Mouse (Mus musculus) embryonic stem cell, embryonic (primary cell): ENCODE measurements around the gene Cd320.

Experiments used
- CTCF ChIA-PET, 4 experiments: fragments of 300-600 bp in 2 of 4; fragments of 350-600 bp in 2 of 4; sonication (Branson Sonifier 250); formaldehyde crosslinking; loops; one replicate each; lab custom pipeline; 2022; ENCODE audit warnings: inconsistent platforms in 2 of 4; lab: Charles Lee
- POLR2A ChIA-PET, 4 experiments: fragments of 300-600 bp in 2 of 4; fragments of 350-600 bp in 2 of 4; sonication (Branson Sonifier 250); formaldehyde crosslinking; loops; one replicate each; lab custom pipeline; 2022; ENCODE audit warnings: antibody characterized with exemption in 4 of 4, inconsistent platforms in 1 of 4; lab: Charles Lee

Cd320 gene

DNA sequence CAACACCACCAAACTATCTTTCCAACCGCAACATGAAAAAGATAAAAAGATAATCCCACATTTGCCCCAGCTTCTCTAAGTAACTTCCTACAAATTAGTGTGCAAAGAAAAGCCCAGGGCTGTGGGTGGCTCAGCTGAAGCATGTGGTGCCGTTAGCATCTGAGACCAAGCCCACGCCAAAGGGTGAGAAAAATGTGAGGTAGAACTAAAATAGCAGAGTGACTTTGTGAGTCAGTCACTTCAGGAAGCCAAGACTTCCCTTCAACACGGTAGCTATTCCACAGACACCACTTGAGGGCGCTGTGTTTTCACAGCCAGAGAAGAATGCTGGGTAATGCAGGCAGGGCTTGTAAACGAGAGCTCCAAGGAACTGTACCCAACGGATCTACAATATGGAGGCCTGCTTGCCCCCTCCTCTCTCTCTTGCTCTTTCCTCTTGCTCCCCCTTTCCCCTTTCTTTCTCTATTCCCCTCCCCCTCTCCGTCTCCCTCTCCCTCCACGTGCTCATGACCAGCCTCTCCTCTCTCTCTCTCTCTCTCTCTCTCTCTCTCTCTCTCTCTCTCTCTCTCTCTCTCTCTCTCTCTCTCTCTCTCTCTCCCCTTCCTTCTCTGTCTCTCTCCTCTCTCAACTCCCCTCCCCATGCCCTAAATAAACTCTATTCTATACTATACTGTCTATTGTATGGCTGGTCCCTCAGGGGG is 22.6 kb downstream of the Cd320 start:
- ChIA-PET POLR2A (interaction anchor here in 3 of 4 experiments (0.6 to 2.9 kb wide), 46 partner anchors 9 to 1602 kb away, joined by 3 to 19 read pairs (median 4); partner anchors contain the start of genes Ndufa7 (in 3 of the 3), Rps28 (in 3 of the 3), Daxx (in 2 of the 3) and Rab11b (in 2 of the 3)), CTCF (interaction anchor here (0.5 to 2.0 kb wide), 44 partner anchors 8 to 1478 kb away, joined by 3 to 11 read pairs (median 4); partner anchors contain the start of genes Tapbp (in 2 of the 4), Zbtb22 (in 2 of the 4), B3galt4 (in 1 of the 4) and Cd320 (in 1 of the 4))

DNA sequence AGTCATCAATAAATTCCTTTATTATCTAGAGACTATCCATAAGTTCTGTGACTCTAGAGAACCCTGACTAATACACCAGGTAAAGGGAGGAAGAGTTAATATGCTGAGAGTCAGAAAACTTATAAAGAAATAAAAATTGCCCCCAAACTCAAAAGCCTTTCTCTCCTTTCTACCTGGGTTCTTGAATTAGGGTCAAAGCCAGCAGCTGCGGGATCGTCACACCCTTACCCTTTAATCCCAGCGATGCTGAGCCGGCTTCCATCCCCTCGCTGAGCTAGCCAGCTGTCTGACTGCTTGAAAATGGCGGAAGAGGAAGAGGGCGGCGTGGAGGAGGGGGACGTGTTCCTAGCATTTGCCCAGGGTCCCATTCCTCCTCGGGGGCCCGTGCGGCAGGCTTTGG is 30.6 kb downstream of the Cd320 start, which contains the start of gene Gm7029:
Gene Gm7029 (plus strand): TSS at position 301 of the 400 bp plus-strand sequence.
- POLR2A ChIA-PET = interaction anchor here in 2 of 4 experiments (1.1 to 1.7 kb wide), 2 partner anchors 8 to 55 kb away, joined by 4 to 5 read pairs; no protein-coding TSS in a partner anchor
- CTCF ChIA-PET = interaction anchor here in 1 of 4 experiments (1.9 kb wide), 1 partner anchor 9 kb away, joined by 10 read pairs; no protein-coding TSS in a partner anchor

DNA sequence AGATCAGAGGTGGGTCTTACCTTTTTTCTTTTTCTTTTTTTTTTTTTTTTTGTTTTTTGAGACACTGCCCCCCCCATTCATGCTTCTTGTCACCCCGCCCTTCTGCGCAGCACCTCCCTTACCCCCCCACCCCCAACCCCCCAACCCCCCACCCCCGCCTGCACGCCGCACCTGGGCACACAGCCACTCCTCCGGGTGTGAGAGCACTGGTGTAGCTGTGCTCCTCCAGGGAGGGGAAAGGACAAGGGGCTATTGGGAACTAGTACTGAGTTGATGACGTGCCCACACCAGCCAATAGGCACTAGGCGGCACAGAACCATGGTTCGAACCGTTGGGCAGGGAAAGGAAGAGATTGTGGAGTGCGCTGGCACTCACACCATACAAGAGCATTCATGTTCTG is 31.5 kb downstream of the Cd320 start:
- POLR2A ChIA-PET = interaction anchor here in 3 of 4 experiments (0.6 to 1.7 kb wide), 11 partner anchors 9 to 114 kb away, joined by 3 to 8 read pairs (median 4); partner anchors contain the start of genes Ndufa7 (in 1 of the 3), Rab11b (in 1 of the 3), Rps18 (in 1 of the 3) and Rps28 (in 1 of the 3)
- CTCF ChIA-PET = interaction anchor here in 2 of 4 experiments (0.6 to 1.9 kb wide), 2 partner anchors 9 kb away, joined by 3 to 10 read pairs; no protein-coding TSS in a partner anchor

DNA sequence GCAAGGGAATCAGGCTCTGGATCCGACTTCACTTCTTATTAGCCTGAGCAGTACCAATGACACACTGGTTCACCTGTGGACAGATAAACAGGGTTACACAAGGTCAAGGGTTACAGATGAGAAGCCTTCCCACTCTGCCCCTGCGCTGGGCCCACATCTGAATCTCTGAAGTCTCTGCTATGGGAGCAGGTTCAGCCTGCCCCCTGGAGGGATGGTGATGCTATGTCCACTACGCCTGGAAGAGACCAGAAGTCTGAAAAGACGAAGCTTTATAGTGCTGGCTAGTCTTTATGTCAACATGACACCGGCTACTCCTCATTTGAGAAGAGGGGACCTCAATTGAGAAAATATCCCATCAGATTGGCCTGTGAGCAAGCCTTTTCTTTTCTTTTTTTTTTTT is 32.9 kb downstream of the Cd320 start:
- CTCF ChIA-PET = interaction anchor here in 2 of 4 experiments (0.6 to 1.4 kb wide), 4 partner anchors 10 to 53 kb away, joined by 3 to 11 read pairs (median 4); no protein-coding TSS in a partner anchor
- POLR2A ChIA-PET = interaction anchor here (0.6 to 2.1 kb wide), 7 partner anchors 10 to 115 kb away, joined by 3 to 7 read pairs (median 3); partner anchors contain the start of gene Rab11b (in 1 of the 4)

DNA sequence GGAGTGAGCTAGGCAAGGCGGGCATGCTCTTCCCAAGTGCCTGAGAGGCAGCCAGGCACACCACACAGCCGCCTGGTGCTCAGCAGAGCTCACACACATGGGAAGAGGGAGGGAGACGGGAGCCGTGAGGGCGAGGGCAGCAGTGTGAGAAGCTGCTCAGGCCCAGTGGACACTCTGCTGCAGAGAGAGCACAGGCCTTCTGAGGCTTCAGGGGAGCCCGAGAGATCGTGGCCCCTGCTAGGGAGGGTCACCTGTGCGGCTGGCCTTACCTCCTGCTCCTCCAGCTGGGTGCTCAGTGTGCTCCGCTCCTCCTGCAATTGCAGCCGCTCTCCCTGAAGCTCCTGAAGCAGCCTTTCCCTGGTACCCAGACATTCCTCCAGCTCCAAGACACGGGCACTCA is 41.4 kb downstream of the Cd320 start:
- ChIA-PET POLR2A (interaction anchor here in 2 of 4 experiments (0.6 to 1.0 kb wide), 2 partner anchors 8 to 285 kb away, joined by 3 read pairs; no protein-coding TSS in a partner anchor), CTCF (interaction anchor here in 1 of 4 experiments (1.4 kb wide), 1 partner anchor 41 kb away, joined by 4 read pairs; no protein-coding TSS in a partner anchor)

DNA sequence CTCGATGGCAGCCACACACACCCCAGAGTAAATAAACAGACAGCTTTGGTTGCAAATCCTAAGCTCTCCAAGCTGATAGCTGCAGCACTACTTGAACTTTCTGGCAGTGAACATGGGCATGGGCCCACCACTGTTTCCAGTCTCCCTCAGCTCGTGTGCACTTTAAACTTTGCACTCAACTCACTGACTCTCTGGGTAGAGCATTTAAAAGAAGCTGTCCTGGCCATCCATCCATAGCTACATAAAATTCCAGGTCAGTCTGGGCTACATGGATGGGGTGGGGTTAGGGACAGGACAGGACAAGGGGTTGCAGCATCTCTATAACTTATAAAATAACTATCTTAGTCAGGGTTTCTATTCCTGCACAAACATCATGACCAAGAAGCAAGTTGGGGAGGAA is 44.9 kb downstream of the Cd320 start:
- ChIA-PET CTCF (interaction anchor here (0.6 to 1.4 kb wide), 5 partner anchors 36 to 335 kb away, joined by 3 to 6 read pairs (median 4); no protein-coding TSS in a partner anchor), POLR2A (interaction anchor here in 3 of 4 experiments (0.6 to 2.8 kb wide), 19 partner anchors 9 to 433 kb away, joined by 3 to 14 read pairs (median 4); partner anchors contain the start of genes Ndufa7 (in 2 of the 3), Rps28 (in 2 of the 3), Cd320 (in 1 of the 3) and Daxx (in 1 of the 3))

DNA sequence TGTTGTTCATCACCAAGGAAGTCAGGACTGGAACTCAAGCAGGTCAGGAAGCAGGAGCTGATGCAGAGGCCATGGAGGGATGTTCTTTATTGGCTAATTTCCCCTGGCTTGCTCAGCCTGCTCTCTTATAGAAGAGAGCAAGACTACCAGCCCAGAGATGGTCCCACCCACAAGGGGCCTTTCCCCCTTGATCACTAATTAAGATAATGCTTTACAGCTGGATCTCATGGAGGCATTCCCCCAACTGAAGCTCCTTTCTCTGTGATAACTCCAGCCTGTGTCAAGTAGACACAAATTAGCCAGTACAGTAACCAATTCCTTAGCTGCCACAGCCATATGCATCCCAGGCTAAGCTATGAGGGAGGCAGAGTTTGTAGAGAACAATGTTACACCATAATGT is 45.3 kb downstream of the Cd320 start:
- POLR2A ChIA-PET = interaction anchor here in 3 of 4 experiments (0.6 to 2.8 kb wide), 20 partner anchors 9 to 432 kb away, joined by 3 to 14 read pairs (median 4); partner anchors contain the start of genes Ndufa7 (in 2 of the 3), Rps28 (in 2 of the 3), Cd320 (in 1 of the 3) and Daxx (in 1 of the 3)

DNA sequence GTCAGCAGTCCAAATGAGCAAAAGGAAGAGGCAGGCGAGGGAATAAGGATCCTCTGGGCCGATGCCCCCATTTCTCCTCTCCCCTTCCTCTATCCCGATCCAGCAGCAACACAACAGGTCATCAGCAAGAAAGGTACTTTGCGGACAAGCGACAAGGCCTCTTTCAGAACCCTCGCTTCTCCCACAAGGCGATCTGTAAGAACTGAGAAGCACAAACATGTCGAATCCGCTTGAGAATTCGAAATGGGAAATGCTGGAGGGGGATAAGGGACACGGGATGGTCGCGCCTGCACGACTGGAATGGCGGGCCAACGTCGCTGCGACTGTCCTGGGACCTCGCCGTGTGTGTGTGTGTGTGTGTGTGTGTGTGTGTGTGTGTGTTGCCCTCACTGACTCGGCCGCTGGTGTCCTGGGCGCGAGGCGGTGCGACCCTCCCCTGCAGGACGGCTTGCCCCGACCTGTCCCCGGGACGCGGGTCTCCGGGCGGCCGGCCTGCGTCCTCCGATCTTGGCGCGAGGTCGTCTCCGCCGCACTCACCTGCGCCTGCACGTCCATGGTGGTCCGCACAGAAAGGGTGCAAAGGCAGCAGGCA is 47.1 kb downstream of the Cd320 start:
- POLR2A ChIA-PET = interaction anchor here in 2 of 4 experiments (0.5 to 5.4 kb wide), 14 partner anchors 8 to 292 kb away, joined by 3 to 117 read pairs (median 6); partner anchors contain the start of genes Ndufa7 (in 2 of the 2), Rps28 (in 2 of the 2), B3galt4 (in 1 of the 2) and Daxx (in 1 of the 2)
- CTCF ChIA-PET = interaction anchor here in 2 of 4 experiments (0.6 to 3.4 kb wide), 7 partner anchors 13 to 129 kb away, joined by 3 to 24 read pairs (median 4); partner anchors contain the start of genes Daxx (in 1 of the 2), Rab11b (in 1 of the 2), Tapbp (in 1 of the 2) and Zbtb22 (in 1 of the 2)

More for the DNA sequence above, 45.3 kb downstream of the Cd320 start:
- CTCF ChIA-PET = interaction anchor here in 3 of 4 experiments (0.6 to 1.4 kb wide), 4 partner anchors 35 to 71 kb away, joined by 3 to 6 read pairs (median 4); no protein-coding TSS in a partner anchor

DNA sequence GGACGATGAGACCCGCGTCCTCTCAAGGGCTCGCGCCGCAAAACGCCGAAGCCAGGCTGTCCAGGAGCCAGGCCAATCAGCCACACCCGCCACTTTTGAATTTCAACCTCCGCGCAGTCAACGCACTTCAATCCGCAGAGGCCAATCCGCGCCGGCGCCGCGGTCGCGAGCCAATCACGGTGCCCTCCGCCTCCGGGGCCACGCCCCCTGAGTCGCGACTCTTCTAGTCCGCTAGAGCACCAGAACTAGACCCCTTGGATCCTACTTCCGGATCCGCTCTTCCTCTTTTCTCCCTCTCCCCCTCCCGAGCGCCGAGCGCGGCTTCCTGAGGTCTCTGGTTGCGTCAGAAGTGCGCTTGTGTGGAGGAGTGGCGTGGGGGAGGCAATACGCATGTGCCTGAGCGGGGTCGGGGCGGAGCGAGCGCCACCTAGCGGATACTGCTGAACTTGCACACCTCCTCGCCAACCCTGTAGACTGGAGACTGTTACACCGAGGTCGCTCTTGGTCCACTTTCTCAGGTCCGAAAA is 47.7 kb downstream of the Cd320 start, which contains the start of gene Kifc1:
Gene Kifc1 (minus strand): TSS at position 129 of the 527 bp plus-strand sequence.
- ChIA-PET POLR2A (interaction anchor here in 2 of 4 experiments (0.5 to 6.2 kb wide), 15 partner anchors 8 to 293 kb away, joined by 3 to 117 read pairs (median 6); partner anchors contain the start of genes Ndufa7 (in 2 of the 2), Rps18 (in 2 of the 2), Rps28 (in 2 of the 2) and Vps52 (in 2 of the 2)), CTCF (interaction anchor here in 3 of 4 experiments (0.6 to 4.7 kb wide), 9 partner anchors 12 to 130 kb away, joined by 3 to 31 read pairs (median 4); partner anchors contain the start of genes Daxx (in 1 of the 3), Rab11b (in 1 of the 3), Tapbp (in 1 of the 3) and Zbtb22 (in 1 of the 3))

DNA sequence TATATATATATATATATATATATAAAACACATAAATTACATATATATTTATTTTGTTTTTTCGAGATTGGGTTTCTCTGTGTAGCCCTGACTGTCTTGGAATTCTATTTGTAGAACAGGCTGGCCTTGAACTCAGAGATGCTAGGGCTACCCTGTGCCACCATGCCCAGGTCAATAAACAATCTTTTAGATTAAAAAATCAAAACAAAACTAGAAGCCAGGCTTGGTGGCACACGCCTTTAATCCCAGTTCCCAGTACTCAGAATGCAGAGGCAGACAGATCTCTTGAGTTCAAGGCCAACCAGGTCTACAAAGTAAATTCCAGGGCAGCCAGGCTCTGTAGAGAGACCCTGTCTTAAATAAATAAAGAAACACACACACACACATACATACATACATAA is 48.5 kb downstream of the Cd320 start:
- POLR2A ChIA-PET = interaction anchor here in 3 of 4 experiments (0.7 to 6.2 kb wide), 18 partner anchors 9 to 711 kb away, joined by 3 to 117 read pairs (median 6); partner anchors contain the start of genes Daxx (in 2 of the 3), Ndufa7 (in 2 of the 3), Rab11b (in 2 of the 3) and Rps18 (in 2 of the 3)

DNA sequence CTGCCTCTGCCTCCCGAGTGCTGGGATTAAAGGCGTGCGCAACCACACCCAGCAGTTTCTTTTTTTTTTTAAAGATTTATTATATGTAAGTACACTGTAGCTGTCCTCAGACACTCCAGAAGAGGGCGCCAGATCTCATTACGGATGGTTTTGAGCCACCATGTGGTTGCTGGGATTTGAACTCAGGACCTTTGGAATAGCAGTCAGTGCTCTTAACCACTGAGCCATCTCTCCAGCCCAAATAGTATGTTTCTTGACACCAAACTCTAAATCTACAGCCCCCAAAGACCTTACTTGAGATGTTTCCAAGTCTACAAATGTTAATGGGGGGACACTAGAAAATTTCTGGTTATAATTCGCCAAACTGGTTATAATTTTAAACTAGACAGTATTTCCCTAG is 49.0 kb downstream of the Cd320 start:
- ChIA-PET CTCF (interaction anchor here (0.6 to 4.7 kb wide), 24 partner anchors 11 to 1083 kb away, joined by 3 to 31 read pairs (median 6); partner anchors contain the start of genes Daxx (in 2 of the 4), Tapbp (in 2 of the 4), Zbtb22 (in 2 of the 4) and Cd320 (in 1 of the 4)), POLR2A (interaction anchor here (0.5 to 11.0 kb wide), 54 partner anchors 8 to 711 kb away, joined by 3 to 258 read pairs (median 4); partner anchors contain the start of genes B3galt4 (in 3 of the 4), Daxx (in 3 of the 4), Ndufa7 (in 3 of the 4) and Rps28 (in 3 of the 4))

More for the DNA sequence above, 48.5 kb downstream of the Cd320 start:
- CTCF ChIA-PET = interaction anchor here (0.7 to 4.7 kb wide), 11 partner anchors 12 to 131 kb away, joined by 4 to 31 read pairs (median 9); partner anchors contain the start of genes Tapbp (in 2 of the 4), Zbtb22 (in 2 of the 4), Rab11b (in 1 of the 4) and Vps52 (in 1 of the 4)

DNA sequence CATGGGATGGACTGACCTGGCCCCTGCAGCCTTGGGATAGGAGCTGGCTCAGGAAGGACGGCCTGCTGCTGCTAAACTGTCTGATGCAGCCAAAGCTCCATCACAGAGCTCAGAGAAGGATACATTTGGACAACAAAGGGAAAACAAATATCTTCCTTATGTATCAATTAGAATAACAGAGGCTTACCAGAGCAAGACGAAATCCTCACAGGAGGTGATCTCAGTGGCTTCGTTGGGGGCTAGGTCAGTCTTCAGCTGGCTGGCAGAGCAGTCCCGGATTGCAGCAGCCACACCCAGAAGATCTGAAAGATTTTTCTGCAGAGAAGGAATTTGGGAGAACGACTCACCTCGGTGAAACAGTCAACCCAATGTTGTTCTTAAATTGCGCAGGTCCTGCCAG is 49.5 kb downstream of the Cd320 start:
- ChIA-PET CTCF (interaction anchor here (0.6 to 4.7 kb wide), 24 partner anchors 10 to 1084 kb away, joined by 3 to 31 read pairs (median 6); partner anchors contain the start of genes Daxx (in 2 of the 4), Tapbp (in 2 of the 4), Zbtb22 (in 2 of the 4) and B3galt4 (in 1 of the 4)), POLR2A (interaction anchor here (0.5 to 11.0 kb wide), 62 partner anchors 8 to 229 kb away, joined by 3 to 258 read pairs (median 4); partner anchors contain the start of genes Daxx (in 4 of the 4), B3galt4 (in 3 of the 4), Ndufa7 (in 3 of the 4) and Rps28 (in 3 of the 4))

DNA sequence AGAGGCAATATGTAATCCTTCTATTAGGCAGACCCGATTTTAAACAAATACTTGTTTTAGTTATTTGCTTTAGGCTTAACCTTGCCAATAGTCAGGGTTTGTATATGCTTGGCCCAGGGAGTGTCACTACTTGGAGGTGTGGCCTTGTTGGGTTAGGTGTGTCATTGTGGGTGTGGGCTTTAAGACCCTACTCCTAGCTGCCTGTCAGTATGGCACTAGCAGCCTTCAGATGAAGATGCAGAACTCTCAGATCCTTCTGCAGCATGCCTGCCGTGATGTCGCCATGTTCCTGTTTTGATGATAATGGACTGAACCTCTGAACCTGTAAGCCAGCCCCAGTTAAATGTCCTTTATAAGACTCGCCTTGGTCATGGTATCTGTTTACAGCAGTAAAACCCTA is 50.1 kb downstream of the Cd320 start:
- POLR2A ChIA-PET = interaction anchor here (0.7 to 11.0 kb wide), 55 partner anchors 9 to 229 kb away, joined by 3 to 258 read pairs (median 4); partner anchors contain the start of genes Daxx (in 4 of the 4), B3galt4 (in 3 of the 4), Tapbp (in 3 of the 4) and Zbtb22 (in 3 of the 4)
- CTCF ChIA-PET = interaction anchor here (0.6 to 4.7 kb wide), 19 partner anchors 10 to 891 kb away, joined by 3 to 31 read pairs (median 6); partner anchors contain the start of genes Daxx (in 2 of the 4), Tapbp (in 2 of the 4), Zbtb22 (in 2 of the 4) and B3galt4 (in 1 of the 4)

DNA sequence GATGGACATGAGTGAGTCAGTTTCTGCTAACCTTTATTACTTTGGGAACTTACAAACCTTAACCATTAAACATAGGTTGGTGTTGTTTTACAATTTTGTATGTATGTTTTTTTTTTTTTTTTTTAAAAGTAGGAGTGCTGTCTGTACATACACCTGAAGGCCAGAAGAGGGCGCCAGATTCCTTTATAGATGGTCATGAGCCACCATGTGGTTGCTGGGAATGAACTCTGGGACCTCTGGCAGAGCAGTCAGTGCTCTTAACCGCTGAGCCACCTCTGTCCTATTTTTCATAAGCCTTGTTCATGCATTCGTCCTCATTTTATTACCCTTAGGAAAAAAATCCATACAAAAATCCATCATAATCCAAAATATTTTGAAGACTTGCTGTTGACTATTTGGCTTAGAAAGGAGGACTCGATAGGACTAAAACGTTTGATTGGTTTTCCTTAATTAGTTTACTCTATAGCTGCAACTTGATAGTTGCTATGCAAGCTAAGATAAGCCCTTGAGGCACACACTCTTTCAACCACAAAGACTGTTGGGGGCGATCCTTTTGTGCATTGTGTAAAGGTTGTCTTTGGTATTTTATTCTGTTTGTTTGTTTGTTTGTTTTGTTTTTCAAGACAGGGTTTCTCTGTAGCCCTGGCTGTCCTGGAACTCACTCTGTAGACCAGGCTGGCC is 54.4 kb downstream of the Cd320 start:
- ChIA-PET CTCF (interaction anchor here in 3 of 4 experiments (0.7 to 3.7 kb wide), 13 partner anchors 12 to 72 kb away, joined by 3 to 29 read pairs (median 9); partner anchors contain the start of genes Tapbp (in 2 of the 3), Zbtb22 (in 2 of the 3), Cd320 (in 1 of the 3) and Daxx (in 1 of the 3)), POLR2A (interaction anchor here (0.6 to 11.0 kb wide), 15 partner anchors 9 to 54 kb away, joined by 3 to 258 read pairs (median 4); partner anchors contain the start of genes Daxx (in 2 of the 4), Tapbp (in 2 of the 4), Zbtb22 (in 2 of the 4) and B3galt4 (in 1 of the 4))
